Mouse (Mus musculus): Measurements from ENCODE around the gene Mvb12b. TPM values are rescaled to one million over a fixed set of nuclear protein-coding genes. Genes with fewer than 3 reads are reported as not detected.
A peak's percentile ranks its signal among the peaks of the same experiment; 100 is the strongest.

Gene Mvb12b
- polyA plus RNA-seq, 1 experiment from 2014 or later: 24.0 TPM

DNA sequence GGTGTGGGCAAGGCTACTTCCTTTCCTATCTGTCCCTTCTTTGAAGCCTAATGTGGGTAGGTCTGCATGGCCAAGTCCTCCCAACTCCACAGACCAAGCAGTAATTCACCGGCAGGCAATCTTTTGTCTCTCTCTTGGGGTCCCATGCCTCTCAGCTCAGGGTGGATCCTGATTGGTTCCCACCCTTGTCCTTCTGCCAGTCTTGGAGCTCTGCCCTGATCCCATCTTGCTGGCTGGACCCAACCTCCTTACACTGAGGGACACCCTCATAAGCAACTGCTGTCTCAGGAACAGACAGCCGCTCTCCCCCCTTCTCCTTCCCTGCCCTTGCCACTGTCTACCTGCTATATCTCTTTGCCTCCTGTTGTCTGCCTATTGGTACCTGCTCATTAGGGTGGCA is 34.7 kb upstream of the Mvb12b start:
- no peaks in the 10 kb centered on the region for H3K9me3 ChIP-seq (replicated peaks; ENCODE audit: low read length)
- no peak overlapping the region for H3K4me2 ChIP-seq (ENCODE audit: low read length)
- H3K27ac ChIP-seq: no peak overlapping the region
- DNase-seq (ENCODE audit: low spot score) (no peak), ATAC-seq (replicated peaks; ENCODE audit: low FRiP score, low read depth) (no peak)
- no peak overlapping the region for H3K4me3 ChIP-seq (replicated peaks; ENCODE audit: low read depth, low read length)
- H3K4me1 ChIP-seq (replicated peaks; ENCODE audit: insufficient read depth, low read length): peaks cover 10% of the 10 kb centered on the region; the same call in 1 of the 2 replicates
- WGBS: 95% methylated on average over 2 of the region's 2 CpGs
- no peaks in the 10 kb centered on the region for H3K36me3 ChIP-seq (ENCODE audit: insufficient read depth, low read length)
- H3K9ac ChIP-seq (ENCODE audit: low read depth, low read length): no peak overlapping the region
- H3K27me3 ChIP-seq (ENCODE audit: insufficient read depth, low read length): peaks cover 5% of the 10 kb centered on the region; the same call in 1 of the 2 replicates
- TF ChIP-seq CTCF (IDR thresholded peaks at IDR 0.05; ENCODE audit: low read depth): no peak

DNA sequence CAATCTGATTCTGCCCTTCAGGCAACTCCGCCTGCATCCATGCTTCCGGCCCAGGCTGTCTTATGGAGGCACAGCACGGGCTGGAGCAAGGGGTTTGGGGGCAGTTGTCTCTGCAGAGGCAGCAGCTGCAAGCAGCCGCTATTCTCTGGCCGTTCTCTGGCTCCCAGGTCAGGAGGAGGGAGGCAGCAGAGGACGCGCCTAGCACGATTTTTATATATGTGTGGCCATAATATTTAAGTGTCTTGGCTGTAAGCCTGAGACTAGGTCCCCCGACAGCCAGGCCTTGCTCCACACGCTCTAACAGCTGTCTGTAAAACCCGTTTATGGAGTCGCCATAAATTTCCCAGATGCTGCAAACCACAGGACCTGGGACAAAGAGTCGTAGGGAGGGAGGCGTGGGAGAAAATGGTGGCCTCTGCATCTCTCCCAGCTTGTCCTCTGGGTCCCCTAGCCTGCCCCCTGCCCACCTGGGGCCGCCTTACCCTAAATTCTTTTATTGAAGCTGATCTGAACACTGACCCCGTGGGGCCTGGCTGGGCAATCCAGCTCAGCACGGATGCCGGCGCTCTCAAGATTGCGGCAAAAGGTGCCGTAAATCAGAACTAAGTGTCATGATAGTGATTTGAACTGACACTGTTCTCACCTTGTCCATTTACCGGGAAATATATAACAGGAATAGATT is 32.3 kb upstream of the Mvb12b start:
- peaks cover 5% of the 10 kb centered on the region; the same call in 1 of the 2 replicates for H3K27me3 ChIP-seq (ENCODE audit: insufficient read depth, low read length)
- WGBS: 8% methylated on average over 22 of the region's 22 CpGs
- ATAC-seq (replicated peaks; ENCODE audit: low FRiP score, low read depth) (peak; percentile 69), DNase-seq (ENCODE audit: low spot score) (peak; percentile 93)
- no peaks in the 10 kb centered on the region for H3K36me3 ChIP-seq (ENCODE audit: insufficient read depth, low read length)
- H3K4me1 ChIP-seq (replicated peaks; ENCODE audit: insufficient read depth, low read length): peaks cover 10% of the 10 kb centered on the region; the same call in 1 of the 2 replicates
- H3K4me3 ChIP-seq (replicated peaks; ENCODE audit: low read depth, low read length): no peak overlapping the region
- peak overlapping the region; percentile 50; the same call in 1 of the 2 replicates for H3K27ac ChIP-seq
- H3K9me3 ChIP-seq (replicated peaks; ENCODE audit: low read length): no peaks in the 10 kb centered on the region
- TF ChIP-seq CTCF (IDR thresholded peaks at IDR 0.05; ENCODE audit: low read depth): no peak
- H3K4me2 ChIP-seq (ENCODE audit: low read length): peak overlapping the region; percentile 45
- H3K9ac ChIP-seq (ENCODE audit: low read depth, low read length): 0 out of 2 replicates have a peak overlapping the region, but pooled peaks have one; percentile 13

DNA sequence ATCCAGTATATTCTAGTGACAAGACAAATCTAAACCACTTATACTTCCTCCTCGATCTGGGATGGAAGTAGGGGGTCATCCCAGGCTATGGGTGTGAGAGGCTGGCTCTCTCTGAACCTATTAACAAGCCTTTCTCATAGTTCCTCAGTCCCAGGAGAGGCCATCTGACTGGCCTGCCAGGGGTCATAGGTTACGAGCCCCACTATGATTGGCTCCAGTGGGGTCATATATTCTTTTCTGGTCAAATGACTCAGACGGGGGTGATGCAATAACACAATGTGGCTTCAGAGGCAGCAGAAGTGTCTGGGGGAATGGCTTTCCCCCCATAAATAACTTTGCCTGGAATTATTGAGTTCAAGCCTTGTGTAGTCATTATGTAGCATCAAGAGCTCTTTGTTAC is 31.1 kb upstream of the Mvb12b start:
- H3K9me3 ChIP-seq (replicated peaks; ENCODE audit: low read length): no peaks in the 10 kb centered on the region
- TF ChIP-seq CTCF (IDR thresholded peaks at IDR 0.05; ENCODE audit: low read depth): no peak
- peak; percentile 24 for DNase-seq (ENCODE audit: low spot score)
- H3K36me3 ChIP-seq (ENCODE audit: insufficient read depth, low read length): no peaks in the 10 kb centered on the region
- no peak for ATAC-seq (replicated peaks; ENCODE audit: low FRiP score, low read depth)
- H3K27ac ChIP-seq: no peak overlapping the region
- 58% methylated on average over 3 of the region's 3 CpGs for WGBS
- no peaks in the 10 kb centered on the region for H3K27me3 ChIP-seq (ENCODE audit: insufficient read depth, low read length)
- no peak overlapping the region for H3K4me2 ChIP-seq (ENCODE audit: low read length)
- no peak overlapping the region for H3K9ac ChIP-seq (ENCODE audit: low read depth, low read length)
- no peak overlapping the region for H3K4me3 ChIP-seq (replicated peaks; ENCODE audit: low read depth, low read length)
- peaks cover 10% of the 10 kb centered on the region; the same call in 1 of the 2 replicates for H3K4me1 ChIP-seq (replicated peaks; ENCODE audit: insufficient read depth, low read length)

DNA sequence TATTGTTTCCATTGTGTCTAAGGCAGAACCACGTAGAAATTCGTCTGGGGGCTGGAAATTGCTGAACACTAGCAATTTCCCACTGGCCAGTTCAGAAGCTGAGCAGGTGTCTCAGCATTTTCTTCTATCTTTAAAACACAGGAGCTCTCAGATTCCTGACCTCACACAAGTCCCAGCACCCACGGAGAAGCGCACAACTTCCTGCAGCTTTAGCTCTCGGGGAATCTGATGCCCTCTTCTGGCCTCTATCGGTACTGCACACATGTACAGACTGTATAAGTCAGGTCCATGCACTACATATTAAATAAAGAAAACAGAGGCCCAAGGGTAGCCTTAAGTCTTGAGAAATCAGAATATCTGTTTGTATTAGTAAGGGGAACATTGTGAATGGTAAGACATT is 30.6 kb upstream of the Mvb12b start:
- ATAC-seq (replicated peaks; ENCODE audit: low FRiP score, low read depth) (no peak), DNase-seq (ENCODE audit: low spot score) (peak; percentile 49)
- TF ChIP-seq CTCF (IDR thresholded peaks at IDR 0.05; ENCODE audit: low read depth): peak; percentile 76
- Histone ChIP-seq H3K9me3 (replicated peaks; ENCODE audit: low read length) (no peaks in the 10 kb centered on the region), H3K4me2 (ENCODE audit: low read length) (no peak overlapping the region), H3K27me3 (ENCODE audit: insufficient read depth, low read length) (no peaks in the 10 kb centered on the region), H3K36me3 (ENCODE audit: insufficient read depth, low read length) (no peaks in the 10 kb centered on the region), H3K4me1 (replicated peaks; ENCODE audit: insufficient read depth, low read length) (peaks cover 10% of the 10 kb centered on the region; the same call in 1 of the 2 replicates), H3K9ac (ENCODE audit: low read depth, low read length) (no peak overlapping the region), H3K27ac (no peak overlapping the region), H3K4me3 (replicated peaks; ENCODE audit: low read depth, low read length) (no peak overlapping the region)
- WGBS: 70% methylated on average over 6 of the region's 6 CpGs

DNA sequence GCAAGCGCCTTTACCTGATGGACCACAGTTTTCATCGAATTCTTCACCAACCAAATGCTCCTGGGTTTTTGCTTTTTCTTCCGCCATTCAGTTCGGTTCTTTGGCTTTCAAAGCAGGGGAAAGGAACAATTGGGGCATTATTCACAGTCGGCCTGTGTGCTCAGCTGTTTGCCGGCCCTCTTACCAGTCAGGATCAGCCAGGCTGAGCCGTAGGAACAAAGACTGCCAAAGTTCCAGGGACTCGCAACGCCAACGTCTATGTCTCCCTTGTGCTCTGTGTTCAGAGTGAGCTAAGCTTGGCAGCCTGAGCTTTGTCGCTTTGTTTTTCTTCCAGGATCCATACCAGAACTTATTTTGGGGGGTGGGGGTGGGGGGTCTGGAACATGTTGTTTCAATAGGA is 28.9 kb upstream of the Mvb12b start:
- no peak overlapping the region for H3K4me3 ChIP-seq (replicated peaks; ENCODE audit: low read depth, low read length)
- no peaks in the 10 kb centered on the region for H3K36me3 ChIP-seq (ENCODE audit: insufficient read depth, low read length)
- 76% methylated on average over 11 of the region's 11 CpGs for WGBS
- TF ChIP-seq CTCF (IDR thresholded peaks at IDR 0.05; ENCODE audit: low read depth): no peak
- H3K4me1 ChIP-seq (replicated peaks; ENCODE audit: insufficient read depth, low read length): peaks cover 10% of the 10 kb centered on the region; the same call in 1 of the 2 replicates
- no peak overlapping the region for H3K9ac ChIP-seq (ENCODE audit: low read depth, low read length)
- H3K4me2 ChIP-seq (ENCODE audit: low read length): no peak overlapping the region
- H3K27ac ChIP-seq: no peak overlapping the region
- DNase-seq (ENCODE audit: low spot score): no peak
- no peaks in the 10 kb centered on the region for H3K27me3 ChIP-seq (ENCODE audit: insufficient read depth, low read length)
- no peak for ATAC-seq (replicated peaks; ENCODE audit: low FRiP score, low read depth)
- H3K9me3 ChIP-seq (replicated peaks; ENCODE audit: low read length): no peaks in the 10 kb centered on the region

DNA sequence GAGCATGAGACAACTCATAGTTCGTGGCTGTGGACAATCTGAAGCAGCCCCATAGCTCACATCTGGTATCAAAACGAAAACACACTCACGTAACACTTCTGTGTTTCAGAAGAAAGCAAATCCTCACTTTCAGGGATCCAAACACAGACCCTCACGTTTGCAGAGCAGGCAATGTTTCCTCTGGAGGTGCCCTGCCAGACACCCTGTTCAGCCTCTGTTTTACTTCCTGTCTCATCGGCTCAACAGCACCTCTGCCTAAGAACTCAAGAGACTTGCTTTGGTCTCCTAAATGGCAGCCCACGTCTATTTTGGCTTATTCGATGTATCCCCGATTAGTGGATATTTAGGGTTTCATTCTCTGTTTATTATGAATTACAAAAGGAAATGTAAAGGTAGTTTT is 27.3 kb upstream of the Mvb12b start:
- H3K27me3 ChIP-seq (ENCODE audit: insufficient read depth, low read length): no peaks in the 10 kb centered on the region
- TF ChIP-seq CTCF (IDR thresholded peaks at IDR 0.05; ENCODE audit: low read depth): no peak
- H3K4me1 ChIP-seq (replicated peaks; ENCODE audit: insufficient read depth, low read length): 0 out of 2 replicates have a peak, but pooled peaks cover 4% of the 10 kb centered on the region
- ATAC-seq (replicated peaks; ENCODE audit: low FRiP score, low read depth) (no peak), DNase-seq (ENCODE audit: low spot score) (no peak)
- no peak overlapping the region for H3K4me2 ChIP-seq (ENCODE audit: low read length)
- no peaks in the 10 kb centered on the region for H3K36me3 ChIP-seq (ENCODE audit: insufficient read depth, low read length)
- no peaks in the 10 kb centered on the region for H3K9me3 ChIP-seq (replicated peaks; ENCODE audit: low read length)
- no peak overlapping the region for H3K4me3 ChIP-seq (replicated peaks; ENCODE audit: low read depth, low read length)
- no peak overlapping the region for H3K27ac ChIP-seq
- H3K9ac ChIP-seq (ENCODE audit: low read depth, low read length): no peak overlapping the region
- 59% methylated on average over 8 of the region's 8 CpGs for WGBS
